Mouse (Mus musculus) spleen, postnatal 10 days (tissue): Measurements from ENCODE around the gene E2f6.
A peak's percentile ranks its signal among the peaks of the same experiment; 100 is the strongest.

Experiments used
- DNase-seq, 2 experiments: peaks; one replicate each; pipeline ENCODE4 v3.0.0; 2021 to 2022; ENCODE audit warnings: low spot score in 2 of 2

Gene E2f6

DNA sequence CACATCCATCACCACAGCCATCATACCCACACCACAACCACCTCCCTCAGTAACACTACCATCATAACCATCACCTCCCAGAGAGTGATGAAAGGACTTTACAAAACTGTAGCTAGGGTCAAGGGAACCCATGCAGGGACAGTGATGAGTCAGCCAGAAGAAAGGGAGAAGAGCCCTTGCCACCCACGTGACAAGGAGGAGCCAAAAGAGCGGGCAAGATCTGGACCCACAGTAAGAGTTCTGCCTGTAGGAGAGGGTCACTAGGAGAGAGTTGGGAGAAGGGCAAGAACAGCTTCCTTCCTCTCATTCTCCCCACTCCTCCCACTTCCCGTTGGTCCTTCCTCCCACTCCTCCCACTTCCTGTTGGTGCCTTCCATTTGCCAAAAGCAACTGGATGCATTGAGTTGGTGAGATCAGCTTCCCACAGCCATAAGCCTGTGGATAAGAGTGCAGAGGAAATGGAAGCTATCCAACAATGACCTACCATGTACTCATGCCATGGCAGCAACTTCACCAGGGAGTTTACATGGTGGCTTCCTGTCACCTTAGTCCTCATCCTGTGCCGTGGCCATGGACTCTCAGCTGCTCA, 36.5 kb downstream of the E2f6 start:
- DNase-seq, result no peak

DNA sequence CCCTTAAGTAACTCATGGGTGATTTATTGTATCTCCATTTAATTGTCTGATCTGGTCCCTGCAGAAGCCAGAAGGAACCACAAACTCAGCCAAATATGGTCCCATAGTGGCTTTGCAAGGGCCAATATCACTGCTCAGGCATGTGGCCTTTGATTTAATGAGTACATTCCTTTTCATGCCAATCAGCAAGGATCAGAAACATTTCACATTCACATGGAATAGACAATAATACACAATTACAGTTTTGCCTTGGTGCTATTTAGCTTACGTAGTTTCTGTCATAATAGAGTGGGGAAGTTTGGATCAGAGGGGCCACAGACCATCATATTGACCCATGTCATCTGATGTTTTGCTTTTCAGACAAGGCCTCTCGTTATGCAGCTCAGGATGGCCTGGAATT, 37.7 kb downstream of the E2f6 start:
- no peak for DNase-seq

DNA sequence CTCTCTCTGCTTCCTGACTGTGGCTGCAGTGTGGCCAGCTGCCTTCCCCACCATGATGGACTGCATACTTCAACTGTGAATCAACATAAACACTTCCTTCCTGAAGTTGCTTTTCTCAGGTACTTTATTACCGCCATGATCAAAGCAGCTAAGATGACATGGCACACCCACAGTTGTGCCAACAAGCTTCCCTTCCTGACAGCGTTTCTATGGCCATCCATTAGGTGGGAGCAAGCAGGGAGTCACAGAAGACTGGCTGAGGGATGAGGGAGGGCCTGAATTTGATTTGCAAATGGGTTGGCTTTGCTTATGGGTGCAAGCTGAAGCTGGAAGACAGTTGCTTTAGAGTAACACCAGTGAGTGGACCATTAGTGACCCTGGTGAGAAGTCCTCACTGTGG, 39.1 kb downstream of the E2f6 start:
- DNase-seq, result no peak

DNA sequence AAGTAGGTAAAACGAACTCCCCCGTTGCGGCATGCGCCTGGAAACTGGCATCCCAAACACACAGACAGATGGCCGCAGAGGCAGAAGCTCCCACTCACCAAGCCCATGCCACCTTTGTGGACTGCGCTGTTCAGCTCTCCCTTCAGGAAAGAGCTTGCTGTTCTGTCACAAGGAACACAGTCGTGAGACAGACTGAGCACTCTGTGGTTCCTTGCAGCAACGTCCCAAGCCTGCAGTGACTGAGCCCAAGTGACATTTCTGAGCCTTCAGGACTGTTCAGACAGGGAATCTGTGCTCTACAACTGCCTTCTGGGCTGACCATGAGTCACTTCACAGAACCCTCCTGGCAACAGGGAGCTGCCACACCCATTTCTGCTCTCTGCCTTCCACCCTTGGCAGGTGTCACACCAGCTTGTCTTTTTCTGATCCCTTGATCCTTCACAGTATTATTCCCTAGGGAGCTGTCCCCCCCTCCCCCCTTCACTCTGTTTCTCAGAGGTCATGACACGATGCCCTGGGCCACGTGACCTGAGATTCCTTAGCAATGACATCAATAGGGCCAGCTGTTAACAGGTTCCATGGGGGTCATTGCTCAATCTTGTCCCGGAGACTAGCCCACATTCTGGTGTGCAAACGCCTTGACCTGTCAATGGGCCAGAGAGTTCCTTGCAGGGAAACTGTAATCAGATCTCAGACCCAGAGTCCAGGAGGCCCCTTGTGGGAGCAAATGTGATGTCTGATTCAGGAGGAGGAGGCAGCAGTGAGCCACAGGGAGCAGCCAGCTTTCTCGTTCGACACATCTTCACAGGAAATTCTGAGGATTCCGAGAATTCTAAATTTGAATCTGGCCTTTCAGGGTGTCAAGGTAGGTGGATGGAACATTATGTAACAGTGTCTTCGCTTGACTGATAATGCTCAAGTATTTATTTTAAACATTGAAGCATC, 39.9 kb downstream of the E2f6 start:
- no peak for DNase-seq

DNA sequence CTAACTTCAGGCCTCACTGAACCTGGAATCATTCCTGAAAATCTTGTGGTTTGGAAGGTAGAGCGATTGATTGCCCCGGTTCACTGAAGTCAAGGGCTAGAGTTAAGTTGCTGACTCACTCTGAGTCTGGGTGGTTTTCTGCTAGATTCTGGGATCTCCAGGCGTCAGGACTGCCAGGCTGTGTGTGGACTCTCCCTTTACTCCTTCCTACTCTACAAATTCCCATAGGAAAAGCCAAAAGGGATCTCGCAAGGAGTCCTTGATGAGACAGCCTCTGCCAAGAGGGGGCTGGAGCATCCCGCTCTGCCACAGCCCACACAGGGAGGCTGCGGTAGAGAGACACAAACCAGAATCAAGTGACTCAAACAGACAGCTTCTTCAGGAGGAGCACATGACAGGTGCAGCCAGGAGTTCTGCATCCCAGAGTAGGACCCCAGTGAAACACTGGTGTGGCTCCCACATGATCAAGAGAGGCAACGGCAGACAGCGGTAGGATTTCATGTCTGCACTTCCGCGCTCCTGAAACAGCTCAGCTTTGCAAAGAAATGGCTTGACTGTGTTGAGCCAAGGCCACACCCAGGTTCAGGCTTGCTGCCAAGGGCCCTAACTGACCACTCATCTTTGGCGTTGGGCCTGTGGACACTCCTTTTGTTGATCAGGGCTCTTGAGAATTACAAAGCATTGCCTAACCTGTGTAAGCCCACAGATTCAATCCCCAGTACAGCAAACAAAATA, 42.8 kb downstream of the E2f6 start:
- peak in 1 of 2 experiments; percentile 44 for DNase-seq

DNA sequence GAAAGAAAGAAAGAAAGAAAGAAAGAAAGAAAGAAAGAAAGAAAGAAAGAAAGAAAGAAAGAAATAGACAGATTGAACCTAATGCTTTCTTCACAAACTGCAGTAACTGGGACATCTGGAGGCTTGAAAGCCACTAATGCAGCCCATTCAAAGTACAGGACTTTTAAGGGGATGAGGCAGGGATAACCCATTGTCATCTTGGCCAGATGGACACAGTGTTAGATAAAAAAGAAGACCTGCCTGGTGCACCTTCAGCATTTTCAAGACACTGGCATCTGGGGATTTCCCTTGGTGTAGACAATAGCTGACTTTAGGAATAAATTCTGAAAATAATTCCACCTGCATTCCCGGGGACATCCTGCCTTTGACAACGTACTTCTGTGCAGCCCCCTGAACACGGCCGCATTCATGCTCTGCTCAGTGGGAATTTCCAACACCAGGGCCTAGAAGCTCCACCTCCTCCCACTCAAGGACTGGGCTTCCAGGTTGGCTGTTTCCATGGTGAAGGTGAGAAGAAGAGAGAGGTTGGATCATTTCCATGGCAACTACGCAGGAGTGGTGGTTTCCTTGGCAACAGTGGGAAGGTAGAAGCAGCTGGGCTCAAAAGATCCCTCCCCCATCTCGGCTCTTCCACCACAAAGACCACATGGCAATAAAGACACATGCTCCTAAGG, 45.0 kb downstream of the E2f6 start:
- no peak for DNase-seq

DNA sequence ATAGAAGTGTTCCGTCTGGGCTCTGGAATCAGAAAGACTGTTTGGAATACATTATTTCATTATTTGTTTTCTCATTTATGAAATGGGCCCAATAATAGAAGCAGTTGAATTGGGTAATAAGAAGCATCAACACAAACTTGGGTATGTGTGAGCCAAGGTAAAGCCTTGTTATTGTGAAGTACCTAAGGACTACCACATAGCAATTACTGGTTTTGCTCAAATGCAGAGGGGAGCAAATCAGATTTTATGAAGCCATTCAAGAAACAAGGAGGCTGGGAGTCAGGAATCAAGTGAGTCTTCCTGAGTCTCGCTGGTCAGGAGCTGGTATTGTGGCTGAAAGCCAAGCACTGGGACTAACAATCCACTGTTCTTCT, 45.5 kb downstream of the E2f6 start:
- DNase-seq, result no peak

DNA sequence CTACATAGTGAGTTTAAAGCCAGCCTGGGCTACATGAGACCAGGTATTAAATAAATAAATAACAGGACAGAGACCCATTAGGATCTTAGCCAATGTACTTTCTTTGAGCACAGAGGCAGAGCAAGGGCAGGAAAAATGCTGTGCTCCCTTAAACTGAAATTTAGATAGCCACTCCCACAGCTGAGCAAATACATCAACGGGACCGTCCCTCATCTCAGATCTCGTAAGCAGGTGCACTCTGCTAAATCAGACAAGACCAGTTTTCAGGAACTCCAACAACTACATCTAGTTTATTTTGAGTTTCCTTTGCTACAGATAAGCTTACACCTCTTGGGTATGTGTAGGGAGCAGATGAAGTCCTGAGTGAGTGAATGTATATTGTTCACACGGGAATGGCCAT, 47.3 kb downstream of the E2f6 start:
- no peak for DNase-seq

DNA sequence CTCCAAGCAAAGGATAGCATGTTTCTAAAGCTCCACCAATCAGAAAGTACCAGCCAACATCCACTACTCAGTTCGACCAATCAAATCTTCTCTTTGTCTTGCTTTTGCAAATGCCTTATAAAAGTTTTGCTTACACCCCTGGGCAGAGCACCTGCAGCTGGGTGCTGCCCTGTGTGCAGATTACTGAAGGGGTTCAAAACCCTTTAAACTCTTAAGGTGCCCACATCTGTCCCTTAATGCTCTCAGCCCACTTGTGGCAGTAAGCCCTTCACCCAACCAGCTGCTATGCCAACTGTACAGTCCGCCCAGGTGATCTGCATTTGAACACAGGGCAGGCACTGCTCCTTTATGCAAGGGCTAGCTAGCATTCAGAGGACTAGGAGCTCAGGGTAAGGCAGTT, 49.0 kb downstream of the E2f6 start:
- no peak for DNase-seq

DNA sequence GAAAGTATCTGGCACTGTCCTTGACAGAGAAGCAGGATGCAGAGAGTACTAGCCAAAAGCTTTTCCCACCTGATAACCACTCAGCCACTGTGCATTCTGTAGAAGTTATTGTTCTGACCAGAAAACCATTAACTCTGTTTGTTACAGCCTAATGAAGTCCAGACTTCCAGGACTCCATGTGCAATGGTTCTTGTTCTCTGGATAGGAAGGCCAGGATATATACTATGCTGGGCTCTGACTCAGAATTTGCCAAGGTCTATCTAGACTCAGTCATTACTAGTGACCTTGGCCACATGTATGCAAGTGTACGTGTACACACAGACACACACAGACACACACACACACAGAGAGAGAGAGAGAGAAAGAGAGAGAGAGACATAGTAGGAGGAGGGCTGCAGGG, 49.8 kb downstream of the E2f6 start:
- DNase-seq, result no peak

DNA sequence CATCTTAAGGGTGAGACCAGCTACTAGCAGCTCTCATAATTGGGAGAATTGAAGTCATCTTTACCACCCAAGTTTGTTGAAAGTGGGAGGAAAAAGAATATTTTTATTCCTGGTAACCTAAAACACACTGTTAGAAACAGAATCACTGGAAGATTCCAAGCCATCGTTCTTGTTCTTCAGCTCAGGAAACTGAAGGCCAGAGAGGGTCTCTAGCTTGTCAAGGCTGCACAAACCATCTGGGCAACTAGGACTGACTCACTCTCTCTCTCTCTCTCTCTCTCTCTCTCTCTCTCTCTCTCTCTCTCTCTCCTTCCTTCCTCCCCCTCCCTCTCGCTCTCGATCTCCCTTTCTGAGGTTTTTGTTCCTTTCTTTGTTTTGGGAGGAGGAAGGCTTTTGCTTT, 50.2 kb downstream of the E2f6 start:
- DNase-seq, result no peak

DNA sequence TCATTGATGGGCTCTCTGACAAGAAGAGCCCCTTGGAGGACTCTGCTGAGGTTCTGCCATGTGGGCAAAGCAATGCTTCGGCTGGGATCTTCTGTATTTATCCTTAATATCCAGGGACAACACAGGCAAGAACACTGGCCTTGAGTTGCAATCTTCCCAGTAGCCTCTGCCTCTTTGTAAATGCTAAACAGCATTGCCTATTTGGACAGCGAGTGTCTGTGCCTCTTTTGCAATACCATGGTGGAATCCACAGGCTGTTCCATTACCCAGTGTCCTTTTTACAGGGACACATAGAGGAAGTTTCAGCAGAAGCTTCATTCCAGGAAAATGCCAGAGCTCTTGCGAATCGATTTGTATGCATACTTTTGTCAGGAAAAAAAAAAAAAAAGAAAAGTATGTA, 53.7 kb downstream of the E2f6 start:
- DNase-seq, result no peak

DNA sequence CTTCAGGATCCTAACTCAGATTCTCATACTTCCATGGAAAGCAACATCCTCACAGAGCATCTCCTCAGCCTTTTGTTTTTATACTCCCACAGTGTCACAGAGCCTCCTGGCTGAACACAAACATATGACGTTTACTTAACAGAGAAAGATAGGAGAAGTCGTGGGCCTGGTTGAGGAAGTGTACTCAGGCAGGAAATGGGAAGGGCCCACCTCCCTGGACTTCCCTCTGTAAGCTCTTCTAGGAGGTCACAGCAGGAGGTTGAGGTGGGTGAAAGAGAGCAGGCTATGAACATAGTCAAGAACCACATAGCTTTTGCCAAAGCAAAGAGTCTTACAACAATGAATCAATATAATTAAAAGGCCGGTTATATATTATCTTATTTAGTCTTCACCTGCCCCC, 55.1 kb downstream of the E2f6 start:
- no peak for DNase-seq

DNA sequence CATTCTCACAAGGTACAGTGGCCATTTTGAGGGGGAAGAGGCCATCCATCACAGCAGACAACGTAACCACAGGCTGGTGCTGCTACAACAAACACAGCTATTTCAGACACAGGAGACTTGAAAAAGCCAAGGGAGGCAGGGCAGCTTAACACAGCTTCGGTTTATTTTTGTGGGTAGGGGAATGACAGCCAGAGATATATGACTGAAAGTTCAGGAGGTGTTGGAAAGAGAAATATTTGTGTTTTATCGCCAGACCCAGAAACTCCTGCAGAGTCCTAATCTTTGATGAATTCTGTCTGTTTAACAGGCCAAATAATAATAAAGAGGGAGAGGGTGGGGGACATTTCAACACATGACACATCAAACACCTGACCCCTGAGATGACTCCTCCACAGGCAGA, 55.7 kb downstream of the E2f6 start:
- no peak for DNase-seq

DNA sequence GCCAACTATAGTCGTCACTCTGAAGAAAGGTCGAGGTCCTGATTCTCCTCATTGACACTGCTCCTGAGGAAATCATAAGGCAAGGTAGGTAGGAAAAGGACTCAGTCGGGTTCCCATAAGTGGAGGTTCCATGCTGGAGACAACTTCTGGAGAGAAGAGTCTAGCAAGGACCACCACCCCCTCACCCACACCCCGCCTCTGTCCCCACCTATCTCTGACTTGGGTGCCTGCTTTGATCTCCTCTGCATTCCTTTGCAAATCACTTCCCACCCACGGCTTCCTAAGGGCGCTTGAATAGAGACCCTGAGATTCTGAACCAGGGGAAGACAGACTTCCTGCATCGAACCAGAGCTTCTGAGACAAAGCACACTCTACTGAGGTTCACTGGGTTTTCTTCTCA, 56.5 kb downstream of the E2f6 start:
- no peak for DNase-seq

DNA sequence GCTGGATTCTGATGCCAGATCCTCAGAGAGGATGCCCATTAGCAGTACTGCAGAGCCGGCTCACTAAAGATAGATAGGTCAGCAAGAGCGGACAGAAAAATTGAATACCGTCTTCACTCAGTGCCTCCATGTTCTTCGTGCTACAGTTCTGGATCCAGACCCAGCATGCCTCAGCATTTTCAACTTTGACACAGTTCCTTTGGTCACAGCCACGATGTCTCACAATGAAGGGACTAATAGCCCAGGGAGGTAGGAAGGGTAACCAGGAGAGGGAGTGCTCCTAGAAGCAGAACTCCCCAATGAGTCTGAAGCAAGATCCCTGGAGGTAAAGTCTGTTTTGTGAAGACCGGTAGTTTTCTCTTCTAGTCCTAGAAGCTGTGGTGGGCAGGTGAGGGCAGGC, 57.9 kb downstream of the E2f6 start:
- no peak for DNase-seq

DNA sequence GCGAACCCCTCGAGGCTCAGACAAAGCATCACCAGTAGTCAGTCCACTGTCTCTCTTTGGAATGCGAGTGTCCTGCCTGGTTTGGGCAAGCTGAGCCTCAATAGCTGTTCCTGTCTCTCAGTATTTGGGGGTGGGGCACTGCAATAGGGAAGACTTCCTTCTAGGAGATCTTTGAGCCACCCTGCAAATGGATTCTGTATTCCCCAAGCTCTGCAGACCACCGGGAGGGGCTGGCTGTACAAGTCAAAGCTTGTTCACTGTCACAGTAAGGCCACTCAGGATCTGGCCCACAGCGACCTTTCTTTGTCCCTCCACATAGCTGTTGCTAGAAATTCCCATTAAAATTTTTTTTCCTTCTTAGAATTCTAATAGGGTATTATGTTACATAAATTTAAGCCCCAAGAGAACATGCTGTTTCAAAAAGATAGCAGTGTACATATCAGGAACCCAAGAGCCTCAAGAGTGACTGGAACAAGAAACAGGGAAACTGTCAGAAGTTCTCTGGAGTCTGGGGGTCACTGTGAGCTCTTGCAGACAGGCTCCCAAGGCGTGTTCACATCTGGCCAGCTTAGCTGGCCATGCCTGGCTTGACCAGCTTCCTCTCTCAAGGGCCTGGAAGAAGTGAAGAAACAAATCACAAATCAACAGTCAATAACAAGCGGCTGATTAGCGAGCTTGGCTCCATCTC, 58.5 kb downstream of the E2f6 start:
- DNase-seq, result no peak

DNA sequence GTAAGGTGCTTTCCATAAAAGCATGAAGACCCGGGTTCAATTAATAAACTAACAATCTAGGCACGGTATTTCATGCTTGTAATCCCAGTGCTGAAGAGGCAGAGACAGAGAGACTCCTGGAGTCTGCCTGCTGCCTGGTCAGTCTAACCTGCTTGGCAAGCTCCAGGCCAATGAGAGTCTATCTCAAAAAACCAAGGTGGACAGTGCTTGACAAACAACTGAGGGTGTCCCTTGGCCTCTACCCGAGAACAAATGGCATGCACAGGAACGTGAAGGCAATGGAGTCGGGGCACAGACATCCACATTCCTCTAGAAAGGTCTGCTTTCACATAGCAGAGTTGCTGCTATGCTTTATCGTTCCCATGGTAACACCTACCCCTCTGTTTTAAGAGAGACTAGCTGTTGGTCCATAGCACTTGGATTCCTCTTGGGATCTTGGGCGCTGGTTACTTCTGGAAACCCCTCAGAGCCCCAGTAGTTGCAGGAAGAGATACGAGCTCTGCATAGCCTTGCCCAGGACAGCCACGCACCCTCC, 59.2 kb downstream of the E2f6 start:
- DNase-seq, result no peak

DNA sequence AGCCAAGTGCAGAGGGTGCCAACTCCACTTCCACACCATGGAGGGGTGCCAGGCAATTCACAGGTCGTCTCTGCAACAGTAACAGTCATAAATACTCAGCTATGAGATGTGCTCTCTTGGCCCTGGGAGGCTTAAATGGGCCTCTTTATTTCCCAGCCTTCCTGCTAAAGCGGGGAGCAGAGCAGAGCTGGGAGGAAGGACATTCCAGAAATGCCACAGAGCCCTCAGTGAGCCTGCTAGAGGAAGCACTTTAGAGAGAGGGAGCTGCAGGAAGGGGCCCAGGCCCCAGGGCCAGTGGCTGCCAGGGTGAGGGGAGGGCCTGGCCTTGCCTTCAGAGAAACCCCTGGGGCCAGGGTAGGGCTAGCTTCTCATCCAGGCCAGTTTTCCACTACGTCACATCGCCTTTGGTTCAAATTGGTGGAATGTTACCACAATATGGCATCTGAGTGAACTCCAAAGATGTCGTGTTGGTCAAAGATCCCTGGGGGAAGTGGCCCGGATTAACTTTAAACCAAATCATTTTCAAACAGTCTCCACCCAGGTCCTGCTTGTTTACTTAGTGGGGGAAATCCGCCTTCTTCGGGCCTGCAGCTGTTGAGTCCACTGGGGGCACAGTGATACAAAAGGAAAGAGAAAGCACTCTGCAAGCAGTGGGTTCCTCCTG, 59.8 kb downstream of the E2f6 start:
- peak; percentile 28 to 47 for DNase-seq

DNA sequence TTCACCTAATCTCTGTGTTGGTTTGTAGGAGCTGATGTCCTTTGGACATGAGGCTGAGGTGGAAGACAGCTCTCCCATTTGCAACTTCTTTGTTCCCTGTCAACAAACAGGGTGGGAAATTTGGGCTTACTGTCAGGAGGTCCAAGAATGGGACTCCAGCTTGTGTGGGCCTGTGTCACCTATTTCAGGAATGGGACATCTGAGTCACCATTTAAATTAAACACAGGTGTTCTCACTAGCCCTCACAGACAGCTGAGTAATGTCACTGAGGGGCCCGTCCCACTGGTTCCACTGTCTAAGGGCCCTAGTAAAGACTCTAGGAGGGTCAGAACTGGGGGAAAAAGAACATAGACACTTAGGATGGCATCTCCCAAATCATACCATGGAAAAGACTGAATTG, 61.2 kb downstream of the E2f6 start:
- DNase-seq, result no peak

DNA sequence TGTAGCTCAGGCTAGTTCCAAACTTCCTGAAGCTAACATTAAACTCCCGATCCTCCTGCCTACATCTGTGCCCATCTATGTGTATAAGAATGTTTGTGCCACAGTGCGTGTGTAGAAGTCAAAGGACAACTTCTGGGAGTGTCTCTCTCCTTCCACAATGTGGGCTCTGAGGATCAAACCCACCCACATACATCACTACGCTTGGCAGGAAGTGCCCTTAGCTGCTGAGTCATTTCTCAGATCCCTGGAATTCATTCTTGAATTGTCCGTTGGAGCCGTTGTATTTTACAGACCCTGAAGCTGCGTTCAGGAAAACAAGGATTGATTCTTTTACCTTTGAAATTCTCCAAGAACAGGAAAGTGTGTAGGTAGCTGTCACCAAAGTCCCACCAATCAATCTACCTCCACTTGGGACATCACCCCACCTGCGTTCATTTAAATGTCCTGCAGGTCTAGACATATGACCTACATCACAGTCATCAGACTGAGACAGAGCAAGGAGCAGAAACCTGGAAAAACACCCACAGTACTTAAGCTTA, 62.2 kb downstream of the E2f6 start:
- DNase-seq, result no peak
